Mouse (Mus musculus) lung, postnatal 36 days (tissue): ENCODE results near the gene Naa15.
A peak's percentile ranks its signal among the peaks of the same experiment; 100 is the strongest.
"Not testable (repeated sequence)": the region's sequence is repeated elsewhere in the genome, so short reads cannot be mapped to it uniquely, and the experiment has no call there.

ENCODE experiments used
- DNase-seq: peaks from one replicate; pipeline ENCODE4 v3.0.0; 2022; ENCODE audit warnings: mixed read lengths

The Naa15 gene

DNA sequence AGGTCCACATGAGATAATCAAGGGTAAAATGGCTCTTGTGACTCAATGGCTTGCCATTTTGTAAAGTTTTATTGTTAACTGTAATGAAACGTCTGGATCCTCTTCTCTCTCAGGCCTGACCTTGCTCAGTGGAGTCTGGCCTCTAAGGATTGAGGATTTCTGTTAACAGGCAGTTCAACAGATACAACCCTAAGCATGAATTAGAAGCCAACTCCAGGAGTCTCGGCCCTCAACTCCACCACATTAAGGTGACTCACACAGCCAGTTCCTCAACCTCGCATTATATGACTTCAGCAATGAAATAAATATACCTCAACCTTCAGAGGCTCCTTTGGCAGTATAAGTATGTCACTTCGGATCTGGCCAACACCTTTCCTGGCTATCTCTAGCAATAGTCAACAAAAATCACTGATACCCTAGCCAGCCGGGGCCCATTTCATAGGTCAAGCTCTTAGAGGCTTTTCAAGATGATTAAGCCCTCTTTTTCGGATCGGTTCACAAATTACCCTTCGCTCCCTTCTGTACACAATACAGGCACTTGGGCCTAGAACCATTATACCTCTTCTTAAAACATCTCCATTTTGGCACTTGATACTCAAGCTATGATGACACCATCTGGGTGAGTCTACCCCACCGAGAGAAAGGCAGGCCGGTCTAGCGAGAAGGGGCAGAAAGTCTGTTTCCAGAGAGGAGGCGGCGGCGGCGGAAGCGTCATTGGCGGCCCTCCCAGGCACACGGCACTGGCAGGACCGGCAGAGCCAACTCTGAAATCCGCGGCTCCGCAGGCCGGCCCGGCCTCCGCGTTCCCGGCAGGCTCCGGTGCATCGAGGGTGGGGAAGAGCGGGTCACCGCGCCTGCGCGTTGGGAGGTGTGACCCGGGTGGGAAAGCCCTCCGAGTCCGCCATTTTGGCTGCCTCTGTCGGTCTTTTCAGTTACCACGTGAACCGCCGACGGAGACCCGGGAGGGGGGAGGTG, at the start of gene Naa15:
Gene Naa15 (plus strand): TSS at position 51 of the 975 bp plus-strand sequence.
- DNase-seq: peak; percentile 96

DNA sequence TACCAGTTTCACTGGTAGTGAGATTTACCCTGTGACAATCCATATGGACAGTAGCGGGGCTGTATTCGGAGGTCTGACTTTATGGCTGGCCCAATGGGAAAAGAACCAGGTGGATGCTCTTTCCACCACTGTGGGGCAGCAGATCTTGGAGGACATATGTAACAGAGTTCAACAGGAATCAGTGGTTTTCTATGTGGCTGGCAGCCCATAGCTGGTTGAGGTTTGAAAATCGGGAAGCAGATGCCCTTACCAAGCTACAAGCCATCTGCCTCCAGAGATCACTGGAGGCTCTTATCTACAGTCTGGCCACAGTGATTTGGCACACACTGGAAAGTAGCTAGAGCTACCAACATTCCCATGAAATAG, 49.4 kb upstream of the Naa15 start:
- no peak for DNase-seq

DNA sequence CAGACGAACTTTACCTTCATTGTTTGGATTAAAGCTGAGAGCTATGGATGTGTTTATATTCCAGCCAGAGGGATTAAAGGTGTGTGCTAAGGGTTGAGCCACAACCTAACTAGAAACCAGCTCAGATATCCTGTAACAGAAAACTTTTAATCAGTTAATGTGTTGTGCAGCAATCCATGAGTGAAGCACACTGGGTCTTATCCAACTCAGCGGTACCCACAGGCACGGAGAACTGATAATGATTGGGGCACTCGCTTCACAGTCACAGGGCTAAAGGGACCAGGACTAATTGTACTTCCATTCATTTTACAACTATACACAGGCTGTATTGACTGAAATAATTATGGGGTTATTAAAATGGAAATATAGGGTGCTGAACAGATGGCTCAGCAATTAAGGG, 48.0 kb upstream of the Naa15 start:
- DNase-seq: no peak

DNA sequence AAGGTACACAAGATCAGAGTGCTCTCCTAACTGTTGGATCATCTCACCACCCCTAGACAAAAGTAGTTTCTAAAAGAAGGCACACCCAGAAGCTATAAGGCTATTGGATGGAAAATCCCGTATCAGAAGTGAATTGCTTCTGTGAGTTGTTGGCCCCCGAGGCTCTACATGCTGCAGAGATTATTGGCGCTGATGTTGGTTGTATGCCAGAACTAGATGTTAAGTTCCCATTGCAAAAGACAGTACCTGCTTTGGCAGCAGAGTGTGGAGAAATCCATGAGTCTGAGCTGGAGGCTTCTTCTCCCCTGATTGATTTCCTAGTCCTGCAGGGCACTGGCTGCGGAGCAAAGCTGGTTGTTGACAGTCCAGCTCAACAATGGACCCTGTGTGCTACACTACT, 46.9 kb upstream of the Naa15 start:
- no peak for DNase-seq

DNA sequence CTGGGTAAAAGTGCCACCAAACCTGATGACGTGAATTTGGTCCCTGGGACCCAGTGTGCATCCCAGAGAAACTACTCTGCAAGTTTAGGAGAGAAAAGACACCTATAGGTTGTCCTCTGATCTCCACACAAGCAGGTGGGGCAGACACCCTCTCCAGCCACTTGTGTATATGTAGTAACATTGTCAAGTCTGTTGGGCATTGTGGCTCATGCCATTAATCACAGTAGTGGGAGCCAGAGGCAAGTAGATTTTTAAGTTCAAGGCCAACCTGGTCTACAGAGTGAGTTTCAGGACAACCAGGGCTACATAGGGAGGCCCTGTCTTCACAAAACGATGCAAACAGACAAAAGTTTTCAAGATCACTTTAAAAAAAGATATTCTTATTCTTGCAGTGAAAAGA, 43.1 kb upstream of the Naa15 start:
- DNase-seq: no peak

DNA sequence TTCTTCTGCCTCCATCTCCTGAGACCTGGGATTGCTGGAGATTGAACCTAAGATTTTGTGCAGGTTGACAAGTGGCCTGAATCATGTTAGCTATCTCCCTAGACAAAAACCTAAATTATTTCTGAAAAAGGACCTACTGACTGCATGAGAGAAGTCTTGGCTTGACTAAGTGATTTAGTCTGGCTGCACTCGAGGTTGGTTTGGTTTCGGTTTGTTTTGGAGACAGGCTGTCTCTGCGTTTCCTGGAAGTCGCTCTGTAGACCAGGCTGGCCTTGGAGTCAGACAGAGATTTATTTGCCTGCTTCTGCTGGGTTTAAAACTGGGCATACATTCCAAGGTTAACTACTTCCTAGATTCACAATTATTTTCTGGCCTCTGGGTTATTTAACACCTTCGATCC, 42.1 kb upstream of the Naa15 start:
- DNase-seq: peak; percentile 37

DNA sequence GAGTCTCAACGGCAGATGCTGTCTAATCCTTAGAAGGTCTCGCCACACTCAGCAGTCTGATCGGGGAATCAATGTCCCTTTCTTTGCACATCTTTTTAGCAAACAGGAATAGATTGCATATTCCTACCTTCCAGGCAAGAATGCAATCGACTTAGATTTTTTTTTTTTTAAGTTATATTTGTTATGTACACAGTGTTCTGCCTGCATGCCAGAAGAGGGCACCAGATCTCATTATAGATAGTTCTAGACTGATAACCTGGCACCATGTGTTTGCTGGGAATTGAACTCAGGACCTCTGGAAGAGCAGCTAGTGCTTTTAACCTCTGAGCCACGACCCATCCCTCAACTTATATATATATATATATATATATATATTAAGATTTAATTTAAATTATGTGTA, 41.4 kb upstream of the Naa15 start:
- no peak for DNase-seq

DNA sequence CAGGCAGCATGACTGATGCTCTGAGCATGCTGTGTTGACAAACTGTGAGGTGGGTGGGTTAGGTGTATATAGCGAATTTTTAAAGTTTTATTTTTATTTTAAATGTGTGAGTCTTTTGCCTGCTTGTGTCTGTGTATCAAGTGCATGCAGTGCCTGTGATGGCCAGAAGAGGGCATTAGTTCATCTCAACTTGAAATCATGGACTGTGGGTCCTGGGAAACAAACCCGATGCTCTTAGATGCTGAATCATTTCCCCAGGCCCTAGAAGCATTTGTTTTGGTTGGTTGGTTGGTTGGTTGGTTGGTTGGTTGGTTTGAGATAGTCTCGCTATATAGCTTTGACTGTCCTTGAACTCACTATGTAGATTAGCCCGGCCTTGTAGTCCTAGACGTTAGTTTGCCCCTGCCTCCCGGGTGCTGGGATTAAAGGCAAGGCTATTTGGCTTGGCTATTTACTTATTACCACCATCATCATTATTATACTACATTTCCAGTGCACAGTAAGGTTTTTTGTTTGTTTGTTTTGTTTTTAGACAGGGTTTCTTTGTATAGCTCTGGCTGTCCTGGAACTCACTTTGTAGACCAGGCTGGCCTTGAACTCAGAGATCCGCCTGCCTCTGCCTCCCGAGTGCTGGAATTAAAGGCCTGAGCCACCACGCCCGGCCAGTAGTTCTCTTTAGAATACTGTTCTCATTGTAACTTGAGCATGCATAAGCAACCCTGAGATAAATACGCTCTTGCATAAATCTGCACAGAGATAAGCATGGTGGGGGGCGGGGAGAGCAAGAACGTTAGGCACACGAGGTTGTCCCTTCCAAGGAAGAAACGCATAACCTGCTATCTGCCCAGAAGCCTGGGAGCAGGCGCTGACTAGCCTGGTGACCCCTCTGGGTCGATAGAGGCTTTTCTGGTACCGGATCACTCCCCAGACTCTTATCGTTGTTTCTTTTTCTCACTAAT, 39.4 kb upstream of the Naa15 start:
- peak; percentile 87 for DNase-seq

DNA sequence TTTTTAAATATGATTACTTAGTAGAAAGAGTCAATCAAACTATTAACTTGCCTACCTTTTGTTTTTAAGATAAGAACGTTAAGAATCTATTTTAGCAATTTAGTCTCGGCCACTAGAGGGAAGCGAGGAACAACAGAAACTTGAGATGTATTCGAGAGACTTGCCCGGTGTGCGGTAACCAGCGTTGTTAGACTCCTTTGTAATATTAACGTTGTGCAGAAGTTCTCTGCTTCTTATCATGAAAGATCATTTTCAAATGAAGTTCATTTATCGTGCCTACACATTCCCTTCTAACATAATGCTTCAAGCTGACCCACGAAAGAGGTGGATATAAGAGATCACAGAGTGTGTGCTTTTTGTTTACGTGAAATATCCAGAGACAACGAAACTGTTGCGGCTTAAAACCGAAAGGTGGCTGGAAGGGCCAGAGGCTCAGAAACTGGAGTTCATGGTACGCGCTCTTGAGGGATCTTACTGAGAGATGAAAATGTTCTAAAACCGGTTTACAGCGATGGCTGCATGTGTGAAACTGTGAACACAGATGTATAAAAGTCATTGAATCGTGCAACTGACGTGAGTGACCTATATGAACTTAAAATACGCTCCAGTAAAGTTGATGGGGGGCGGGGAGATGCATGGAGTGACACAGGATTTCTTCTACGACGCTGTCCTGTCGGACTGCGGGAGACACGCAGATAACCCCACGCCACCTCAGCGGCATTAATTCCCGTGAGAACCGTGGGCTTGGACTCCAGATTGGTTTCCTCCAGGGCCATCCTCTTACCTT, 36.9 kb upstream of the Naa15 start:
- peak; percentile 80 for DNase-seq

DNA sequence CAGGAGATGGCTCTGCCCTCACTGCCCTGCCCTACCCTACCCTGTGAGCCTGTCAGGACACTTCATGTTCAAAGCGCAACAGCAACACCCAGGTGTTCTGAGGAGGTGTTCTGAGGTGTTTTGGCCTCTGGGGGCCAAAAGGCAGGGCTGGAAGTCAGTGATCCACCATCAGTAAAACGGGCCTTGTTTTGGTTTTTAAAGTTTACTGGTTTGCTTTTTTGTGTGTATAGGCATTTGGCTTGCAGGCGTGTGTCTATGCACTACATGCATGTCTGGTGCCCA, 36.3 kb upstream of the Naa15 start:
- no peak for DNase-seq

DNA sequence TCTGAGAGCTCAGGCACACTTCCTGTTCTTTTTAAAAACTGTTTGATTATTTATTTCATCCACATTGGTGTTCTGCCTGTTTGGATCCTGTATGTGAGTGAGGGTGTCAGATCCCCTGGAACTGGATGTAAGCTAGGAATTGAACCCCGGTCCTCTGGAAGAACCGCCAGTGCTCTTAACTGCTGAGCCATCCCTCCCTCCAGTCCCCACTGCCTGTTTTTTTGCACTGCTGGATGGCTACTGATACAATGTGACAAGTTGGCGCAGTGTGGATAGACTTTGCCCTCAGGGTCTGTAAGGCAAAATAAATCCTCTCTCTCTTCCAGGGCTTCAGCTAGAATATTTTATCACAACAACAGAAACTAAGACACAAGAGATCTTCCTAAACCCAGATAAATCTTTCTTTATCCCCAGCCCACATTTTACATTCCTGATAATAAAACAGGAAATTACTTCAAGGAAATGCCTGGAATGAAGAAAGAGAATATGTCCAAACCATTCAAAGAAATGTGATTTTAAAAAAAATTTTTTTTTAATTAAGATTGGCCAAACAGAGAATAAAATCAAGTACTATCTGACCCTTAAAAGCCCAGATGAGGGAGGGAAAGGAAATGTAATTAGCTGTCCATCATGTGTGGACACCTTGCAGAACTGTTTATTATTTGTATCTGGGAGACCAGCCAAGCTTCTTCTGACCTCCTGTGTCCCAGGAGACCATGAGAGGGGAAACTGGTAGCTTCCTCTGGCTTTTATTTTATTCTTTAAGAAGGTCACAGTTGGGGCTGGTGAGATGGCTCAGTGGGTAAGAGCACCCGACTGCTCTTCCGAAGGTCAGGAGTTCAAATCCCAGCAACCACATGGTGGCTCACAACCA, 34.9 kb upstream of the Naa15 start:
- peak; percentile 58 for DNase-seq

DNA sequence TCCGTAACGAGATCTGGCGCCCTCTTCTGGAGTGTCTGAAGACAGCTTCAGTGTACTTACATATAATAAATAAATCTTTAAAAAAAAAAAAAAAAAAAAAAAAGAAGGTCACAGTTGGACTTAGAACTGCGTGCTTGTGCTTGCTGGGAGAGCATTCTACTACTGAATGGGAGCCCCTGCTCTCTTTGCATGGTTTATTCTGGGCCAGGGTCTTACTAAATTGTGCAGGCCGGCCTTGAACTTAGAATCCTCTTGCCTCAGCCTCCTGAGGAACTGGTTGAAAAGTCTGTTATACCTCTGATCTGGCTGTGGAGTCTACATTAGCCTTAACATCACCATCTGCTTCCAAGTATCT, 34.3 kb upstream of the Naa15 start:
- DNase-seq: no peak

DNA sequence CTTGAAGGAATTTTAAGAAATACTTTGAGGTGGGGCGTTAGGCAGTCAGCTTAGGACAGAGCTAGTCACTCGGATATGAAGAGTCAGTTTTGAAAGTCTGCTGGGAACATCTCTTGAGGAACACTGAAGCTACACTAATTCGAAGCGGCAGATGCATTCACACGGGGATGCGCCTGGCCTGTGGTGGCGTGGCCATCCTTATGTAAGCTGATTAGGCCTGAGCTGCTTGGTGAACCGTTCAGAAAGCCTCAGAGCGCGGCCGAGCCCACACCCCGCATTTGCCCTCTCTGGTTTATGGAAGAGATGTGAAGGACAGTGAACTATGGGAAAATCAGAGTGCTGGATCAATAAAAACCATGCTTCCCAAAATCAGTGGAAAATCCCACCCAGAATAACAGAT, 31.5 kb upstream of the Naa15 start:
- no peak for DNase-seq

DNA sequence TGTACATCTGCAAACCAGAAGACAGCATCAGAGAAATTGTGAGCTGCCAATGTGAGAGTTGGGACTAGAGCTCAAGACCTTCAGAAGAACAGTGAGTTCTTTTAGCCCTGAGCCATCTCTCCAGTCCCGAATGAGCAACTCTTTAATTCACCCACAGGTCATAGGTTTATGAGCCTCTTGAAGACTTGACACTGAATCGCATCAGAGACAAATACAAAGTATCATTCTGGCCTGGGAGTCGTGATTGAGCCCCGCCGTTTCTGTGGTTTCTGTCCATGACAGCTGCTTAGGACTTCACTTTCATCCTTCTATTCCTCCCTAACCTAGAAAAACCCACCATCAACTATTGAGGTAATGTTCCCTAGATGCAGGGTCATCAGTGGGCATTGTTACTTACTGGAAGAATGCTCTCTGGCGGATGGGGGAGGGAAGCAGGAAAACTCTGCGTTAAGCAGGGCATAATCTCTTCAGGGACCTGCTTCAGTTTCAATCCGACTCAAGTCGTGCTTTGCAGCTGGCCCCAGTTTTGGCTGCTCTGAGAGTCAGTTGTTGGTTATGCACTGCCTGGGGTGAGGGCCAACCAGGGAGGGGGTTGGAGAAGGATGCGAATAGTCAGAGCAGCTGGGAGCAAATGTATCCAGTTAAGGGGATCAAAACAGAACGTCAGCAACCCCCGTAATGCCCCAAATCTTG, 28.4 kb upstream of the Naa15 start:
- DNase-seq: no peak

DNA sequence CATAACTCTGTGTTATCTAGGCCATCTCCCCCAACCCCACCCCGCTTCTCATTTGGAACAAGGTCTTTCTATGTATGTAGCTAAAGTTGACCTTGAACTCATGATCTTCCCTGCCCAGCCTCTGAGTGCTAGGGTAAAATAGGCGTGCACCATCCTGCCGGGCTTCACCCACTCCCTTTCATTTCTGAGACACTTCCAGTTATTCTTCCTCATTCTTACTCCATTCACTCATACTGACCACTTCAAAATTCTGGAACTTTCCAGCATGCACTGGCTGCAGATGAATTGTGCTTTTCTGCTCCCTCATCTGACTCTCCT, 27.9 kb upstream of the Naa15 start:
- no peak for DNase-seq

DNA sequence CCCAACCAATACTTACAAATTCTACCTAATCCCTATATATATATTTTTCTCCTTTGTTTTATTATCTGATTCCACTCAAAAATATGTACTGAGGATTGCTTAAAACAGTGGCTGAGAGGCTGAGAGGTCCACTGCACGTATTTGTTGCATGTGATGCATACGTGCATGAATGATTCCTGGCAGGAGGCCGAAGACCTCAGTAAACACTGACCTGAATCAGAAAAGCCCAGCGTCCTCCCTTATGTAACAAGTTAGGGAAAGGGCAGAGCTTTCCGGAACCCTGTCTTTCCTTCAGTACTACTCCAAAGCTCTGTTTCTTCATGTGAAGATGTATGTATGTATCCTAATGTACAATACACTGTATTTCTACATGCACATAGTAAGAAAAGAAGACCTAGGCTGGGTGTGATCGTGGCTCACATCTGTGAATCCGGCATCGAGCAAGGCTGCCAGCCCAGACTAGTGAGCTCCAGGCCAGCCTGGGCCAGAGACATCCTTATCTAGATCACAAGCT, 27.0 kb upstream of the Naa15 start:
- DNase-seq: no peak

DNA sequence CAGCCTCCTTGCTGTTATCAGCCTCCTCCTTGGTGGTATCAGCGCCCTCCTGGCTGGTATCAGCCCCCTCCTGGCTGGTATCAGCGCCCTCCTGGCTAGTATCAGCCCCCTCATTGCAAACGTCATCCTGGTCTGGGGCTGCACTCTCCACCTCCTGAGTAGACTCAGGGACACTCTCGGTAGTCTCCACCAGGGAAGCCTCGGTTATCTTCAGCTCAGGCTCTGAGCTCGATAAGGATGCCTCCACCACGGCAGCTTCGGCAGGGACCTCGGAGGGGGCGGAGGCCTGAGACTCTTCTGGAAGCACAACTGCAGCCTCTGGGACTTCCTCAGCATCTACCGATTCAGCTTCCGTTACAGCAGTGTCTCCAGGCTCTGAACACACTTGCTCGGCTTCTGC, 26.0 kb upstream of the Naa15 start:
- DNase-seq: no peak

DNA sequence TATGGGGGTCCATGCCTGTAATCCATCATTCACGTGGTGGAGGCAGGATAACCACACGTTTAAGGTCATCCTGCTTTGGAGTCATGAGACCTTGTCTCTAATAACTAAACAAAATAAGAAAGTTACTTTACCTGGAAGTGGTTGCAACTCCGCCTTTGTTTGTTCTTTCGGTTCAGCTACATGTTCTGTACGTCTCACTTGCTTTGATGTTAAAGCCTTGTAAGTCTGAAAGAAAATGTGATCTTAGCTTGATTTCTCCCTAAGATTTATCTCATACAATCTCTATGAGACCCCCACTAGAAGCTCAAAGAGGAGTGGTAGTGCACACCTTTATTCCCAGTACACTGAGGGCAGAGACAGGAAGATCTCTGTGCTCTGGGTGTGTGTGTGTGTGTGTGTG, 23.9 kb upstream of the Naa15 start:
- DNase-seq: no peak

DNA sequence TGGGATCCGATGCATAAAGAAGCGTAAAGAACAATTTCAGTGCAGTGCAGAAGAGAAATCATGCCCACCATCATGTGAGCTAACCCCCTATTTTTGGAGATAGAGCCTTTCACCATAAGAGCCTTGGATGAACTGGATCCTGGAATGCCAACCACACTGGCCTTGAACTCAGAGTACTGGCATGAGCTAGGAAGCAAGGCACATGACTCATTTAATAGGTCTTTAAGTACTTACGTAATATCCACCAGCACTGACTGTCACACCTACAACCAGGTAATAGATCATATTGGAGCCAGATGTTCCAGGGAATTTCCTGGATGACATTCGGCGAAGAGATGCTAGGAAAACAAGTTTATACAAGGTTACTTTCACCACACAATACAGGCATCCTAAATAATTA, 23.4 kb upstream of the Naa15 start:
- DNase-seq: no peak

DNA sequence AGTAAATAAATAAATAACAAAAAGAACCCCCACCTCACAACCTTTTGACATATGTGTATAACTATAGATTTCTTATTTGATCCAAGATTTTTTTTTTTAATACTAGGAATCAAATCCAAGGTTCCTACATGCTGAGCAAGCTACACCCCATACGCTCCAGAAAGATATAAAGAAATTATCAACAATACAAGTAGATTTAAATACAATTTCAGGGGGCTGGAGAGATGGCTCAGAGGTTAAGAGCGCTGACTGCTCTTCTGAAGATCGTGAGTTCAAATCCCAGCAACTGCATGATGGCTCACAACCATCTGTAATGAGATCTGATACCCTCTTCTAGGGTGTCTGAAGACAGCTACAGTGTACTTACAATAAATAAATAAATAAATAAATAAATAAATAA, 21.9 kb upstream of the Naa15 start:
- not testable (repeated sequence) for DNase-seq

DNA sequence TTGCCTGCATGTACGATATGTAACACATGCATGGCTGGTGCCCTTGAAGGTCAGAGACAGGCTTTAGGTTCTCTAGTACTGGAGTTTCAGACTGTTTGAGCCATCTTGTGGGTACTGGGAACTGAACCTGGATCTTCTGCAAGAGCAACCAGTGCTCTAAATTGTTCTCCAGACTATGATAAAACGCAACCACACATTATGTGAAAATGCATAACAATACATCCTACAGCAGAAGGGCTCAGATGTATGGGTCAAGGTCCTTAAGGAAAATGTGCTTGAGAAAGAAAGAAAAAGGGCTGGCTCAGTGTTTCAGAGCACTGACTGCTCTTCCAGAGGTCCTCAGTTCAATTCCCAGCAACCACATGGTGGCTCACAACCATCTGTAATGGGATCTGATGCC, 21.3 kb upstream of the Naa15 start:
- DNase-seq: no peak

DNA sequence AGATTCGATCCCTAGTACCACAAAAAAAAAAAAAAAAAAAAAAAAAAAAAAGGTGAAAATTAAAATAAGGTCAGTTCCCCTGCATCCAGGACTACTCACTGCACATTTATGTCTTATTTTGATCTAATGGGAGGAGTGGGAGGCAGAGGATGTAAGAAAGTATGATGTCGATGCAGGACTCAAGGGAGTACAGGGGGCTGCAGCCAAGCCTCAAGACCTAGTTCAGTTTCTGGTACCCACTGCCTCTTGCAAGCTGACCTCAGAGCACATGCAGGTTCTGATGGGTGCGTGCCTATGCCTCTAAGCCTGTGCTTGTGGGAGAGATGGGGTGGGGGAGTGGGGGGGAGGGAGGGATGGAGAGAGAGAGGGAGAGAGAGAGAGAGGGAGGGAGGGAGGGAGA, 20.1 kb upstream of the Naa15 start:
- no peak for DNase-seq
